Mouse (Mus musculus): ENCODE measurements at regions not wholly inside any gene's neighbourhood (a gene's known extent, or its start where the extent isn't known, plus 50 kb on each side); places are given as distances from the start of the nearest gene placed in this dataset.
A peak's percentile ranks its signal among the peaks of the same experiment; 100 is the strongest.

DNA sequence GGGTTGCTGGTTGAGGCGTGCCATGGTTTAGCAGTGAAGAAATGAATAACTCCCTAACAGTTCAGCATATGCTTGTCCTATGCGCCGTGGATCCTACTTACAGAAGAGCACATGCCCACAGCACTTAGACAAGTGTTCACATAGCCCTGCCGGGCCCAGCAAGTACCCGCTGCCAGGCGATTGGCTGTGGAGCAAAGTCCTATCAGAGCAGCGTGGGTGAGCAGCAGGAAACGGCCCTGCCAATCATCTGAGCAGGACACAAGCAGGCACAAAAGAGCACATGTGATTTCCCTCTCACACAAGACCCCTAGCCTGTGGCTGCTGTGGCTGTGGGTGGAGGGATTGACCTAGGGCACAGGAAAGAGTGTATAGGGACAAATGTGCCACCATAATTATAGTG is 243.7 kb upstream of the Dio3 start:
- no peak overlapping the region for H3K27ac ChIP-seq (replicated peaks)
- no peaks in the 10 kb centered on the region for H3K4me1 ChIP-seq (replicated peaks; ENCODE audit: control insufficient read depth, insufficient read depth)
- ATAC-seq (ENCODE audit: low FRiP score, low TSS enrichment) (no peak), DNase-seq (ENCODE audit: low spot score) (no peak)
- H3K9ac ChIP-seq (ENCODE audit: low read length), result no peak overlapping the region
- H3K4me2 ChIP-seq (replicated peaks; ENCODE audit: low read depth), result no peak overlapping the region
- WGBS, result 83% methylated on average over 8 of the region's 8 CpGs
- H3K27me3 ChIP-seq (ENCODE audit: control insufficient read depth, insufficient read depth, low read length), result no peaks in the 10 kb centered on the region
- H3K4me3 ChIP-seq (ENCODE audit: low read depth, low read length), result no peak overlapping the region
- no peaks in the 10 kb centered on the region for H3K9me3 ChIP-seq (ENCODE audit: control insufficient read depth, low read length)
- TF ChIP-seq EP300 (optimal IDR thresholded peaks at IDR 0.05), result no peak
- TF ChIP-seq CTCF (IDR thresholded peaks at IDR 0.05; ENCODE audit: low read depth), result no peak
- H3K36me3 ChIP-seq (ENCODE audit: control insufficient read depth, insufficient read depth, low read length), result no peaks in the 10 kb centered on the region

- Histone ChIP-seq H3K4me1 (replicated peaks; ENCODE audit: control insufficient read depth, insufficient read depth) (no peaks in the 10 kb centered on the region), H3K27ac (replicated peaks) (no peak overlapping the region), H3K9me3 (ENCODE audit: control insufficient read depth, low read length) (no peaks in the 10 kb centered on the region), H3K36me3 (ENCODE audit: control insufficient read depth, insufficient read depth, low read length) (no peaks in the 10 kb centered on the region), H3K9ac (ENCODE audit: low read length) (no peak overlapping the region), H3K4me3 (ENCODE audit: low read depth, low read length) (no peak overlapping the region), H3K27me3 (ENCODE audit: control insufficient read depth, insufficient read depth, low read length) (no peaks in the 10 kb centered on the region), H3K4me2 (replicated peaks; ENCODE audit: low read depth) (no peak overlapping the region)
- 60% methylated on average over 15 of the region's 15 CpGs for WGBS
- ATAC-seq (ENCODE audit: low FRiP score, low TSS enrichment) (no peak), DNase-seq (ENCODE audit: low spot score) (no peak)
- TF ChIP-seq EP300 (optimal IDR thresholded peaks at IDR 0.05) (no peak), CTCF (IDR thresholded peaks at IDR 0.05; ENCODE audit: low read depth) (no peak)
Measured at GRCm38 (mm10) chr12:110040682-110041081, 238.2 kb upstream of the Dio3 start.

DNA sequence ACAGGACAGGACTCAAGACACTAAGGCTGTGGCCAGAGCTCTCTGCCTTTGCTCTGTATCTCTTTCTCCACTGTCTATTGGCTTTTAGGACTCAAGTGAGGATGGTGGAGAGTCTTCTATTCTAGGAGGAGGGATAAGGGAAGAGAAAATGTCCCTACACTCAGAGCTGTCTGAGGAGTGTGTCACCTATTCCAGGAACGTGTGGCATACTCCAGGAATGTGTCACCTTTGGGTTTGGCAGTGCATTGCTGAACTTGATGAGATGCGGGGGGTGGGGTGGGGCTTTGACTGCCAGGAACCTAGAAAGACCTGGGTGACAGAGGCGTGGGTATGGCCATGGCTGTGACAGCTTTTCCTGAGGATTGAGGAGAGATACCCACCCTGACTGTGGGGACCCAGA is 237.1 kb upstream of the Dio3 start:
- no peak for DNase-seq (ENCODE audit: low spot score)
- 51% methylated on average over 3 of the region's 3 CpGs for WGBS
- H3K4me3 ChIP-seq (ENCODE audit: low read depth, low read length), result no peak overlapping the region
- no peak for ATAC-seq (ENCODE audit: low FRiP score, low TSS enrichment)
- H3K4me1 ChIP-seq (replicated peaks; ENCODE audit: control insufficient read depth, insufficient read depth), result no peaks in the 10 kb centered on the region
- no peak overlapping the region for H3K9ac ChIP-seq (ENCODE audit: low read length)
- no peaks in the 10 kb centered on the region for H3K9me3 ChIP-seq (ENCODE audit: control insufficient read depth, low read length)
- no peak for TF ChIP-seq CTCF (IDR thresholded peaks at IDR 0.05; ENCODE audit: low read depth)
- no peak for TF ChIP-seq EP300 (optimal IDR thresholded peaks at IDR 0.05)
- H3K4me2 ChIP-seq (replicated peaks; ENCODE audit: low read depth), result no peak overlapping the region
- H3K27ac ChIP-seq (replicated peaks), result no peak overlapping the region
- H3K27me3 ChIP-seq (ENCODE audit: control insufficient read depth, insufficient read depth, low read length), result no peaks in the 10 kb centered on the region
- H3K36me3 ChIP-seq (ENCODE audit: control insufficient read depth, insufficient read depth, low read length), result no peaks in the 10 kb centered on the region

DNA sequence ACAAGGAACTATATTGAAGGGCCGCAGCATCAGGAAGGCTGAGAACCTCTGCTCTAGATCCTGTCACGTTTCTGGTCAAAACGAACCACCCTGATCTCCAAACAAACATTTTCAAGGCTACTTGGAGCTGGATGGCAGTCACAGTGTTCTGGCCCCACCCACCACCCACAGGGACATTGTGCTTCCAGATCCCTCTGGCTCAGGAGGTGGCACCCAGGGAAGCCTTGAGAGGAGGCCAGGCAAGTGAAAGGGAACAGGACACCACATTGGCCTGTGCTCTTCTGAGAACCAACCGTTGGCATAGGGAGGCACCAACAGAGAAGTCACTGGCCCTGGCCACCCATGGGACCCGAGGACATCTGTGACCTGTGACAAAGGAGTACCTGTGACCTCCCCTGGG is 234.6 kb upstream of the Dio3 start:
- H3K4me2 ChIP-seq (replicated peaks; ENCODE audit: low read depth), result no peak overlapping the region
- no peaks in the 10 kb centered on the region for H3K4me1 ChIP-seq (replicated peaks; ENCODE audit: control insufficient read depth, insufficient read depth)
- H3K27ac ChIP-seq (replicated peaks), result no peak overlapping the region
- H3K27me3 ChIP-seq (ENCODE audit: control insufficient read depth, insufficient read depth, low read length), result no peaks in the 10 kb centered on the region
- 63% methylated on average over 5 of the region's 5 CpGs for WGBS
- TF ChIP-seq CTCF (IDR thresholded peaks at IDR 0.05; ENCODE audit: low read depth) (no peak), EP300 (optimal IDR thresholded peaks at IDR 0.05) (no peak)
- no peaks in the 10 kb centered on the region for H3K9me3 ChIP-seq (ENCODE audit: control insufficient read depth, low read length)
- DNase-seq (ENCODE audit: low spot score) (no peak), ATAC-seq (ENCODE audit: low FRiP score, low TSS enrichment) (peak; percentile 30; the same call in 1 of the 2 replicates)
- no peaks in the 10 kb centered on the region for H3K36me3 ChIP-seq (ENCODE audit: control insufficient read depth, insufficient read depth, low read length)
- H3K9ac ChIP-seq (ENCODE audit: low read length), result no peak overlapping the region
- no peak overlapping the region for H3K4me3 ChIP-seq (ENCODE audit: low read depth, low read length)

DNA sequence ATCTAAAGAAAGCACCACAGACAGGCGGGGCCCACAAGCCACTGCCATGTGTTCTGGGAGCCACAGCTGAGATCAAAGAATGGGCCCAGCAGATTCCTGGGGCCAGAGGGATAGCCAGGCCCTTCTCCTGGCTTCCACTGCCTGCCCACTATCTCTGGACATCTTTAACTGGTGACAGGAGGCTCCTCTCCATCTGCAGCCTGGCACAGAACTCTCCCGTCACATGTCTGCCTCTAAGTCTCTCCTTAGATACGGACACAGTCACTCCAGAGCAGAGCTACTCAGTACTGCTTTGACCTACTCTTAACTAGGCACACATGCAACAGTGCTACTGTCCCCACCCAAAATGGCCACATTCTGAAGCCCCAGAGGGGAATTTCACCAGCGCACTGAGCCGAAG is 234.1 kb upstream of the Dio3 start:
- WGBS, result 87% methylated on average over 5 of the region's 5 CpGs
- no peak for ATAC-seq (ENCODE audit: low FRiP score, low TSS enrichment)
- H3K4me3 ChIP-seq (ENCODE audit: low read depth, low read length), result no peak overlapping the region
- no peak for DNase-seq (ENCODE audit: low spot score)
- no peak overlapping the region for H3K4me2 ChIP-seq (replicated peaks; ENCODE audit: low read depth)
- TF ChIP-seq CTCF (IDR thresholded peaks at IDR 0.05; ENCODE audit: low read depth) (no peak), EP300 (optimal IDR thresholded peaks at IDR 0.05) (no peak)
- H3K36me3 ChIP-seq (ENCODE audit: control insufficient read depth, insufficient read depth, low read length), result no peaks in the 10 kb centered on the region
- no peaks in the 10 kb centered on the region for H3K4me1 ChIP-seq (replicated peaks; ENCODE audit: control insufficient read depth, insufficient read depth)
- H3K27ac ChIP-seq (replicated peaks), result no peak overlapping the region
- H3K27me3 ChIP-seq (ENCODE audit: control insufficient read depth, insufficient read depth, low read length), result no peaks in the 10 kb centered on the region
- H3K9me3 ChIP-seq (ENCODE audit: control insufficient read depth, low read length), result no peaks in the 10 kb centered on the region
- H3K9ac ChIP-seq (ENCODE audit: low read length), result no peak overlapping the region

DNA sequence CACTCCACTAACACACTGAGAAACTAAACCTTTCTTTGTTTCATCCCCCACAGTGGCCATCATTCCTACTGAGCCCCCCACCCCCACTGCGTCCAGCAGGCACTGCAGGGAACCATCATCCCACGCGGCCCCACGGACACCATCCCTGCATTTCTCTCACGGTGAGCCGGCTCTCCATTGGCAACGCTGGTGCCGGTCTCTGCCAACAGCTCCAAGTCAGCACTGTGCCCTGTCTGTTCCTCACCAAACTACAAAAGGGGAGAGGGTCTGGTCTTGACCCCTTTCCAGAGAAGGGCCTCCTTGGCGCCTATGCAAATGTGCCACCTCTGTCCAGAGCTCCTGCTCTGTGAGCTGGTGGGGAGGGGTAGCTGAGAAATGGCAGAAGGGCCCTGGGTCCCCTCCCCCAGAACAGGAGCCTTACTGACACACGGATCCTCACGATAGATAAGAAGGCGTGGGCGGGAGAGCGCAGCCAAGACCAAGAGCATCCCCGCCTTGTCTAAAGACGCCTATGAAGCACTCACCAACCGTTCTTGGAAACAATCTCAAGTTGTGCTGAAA is 233.0 kb upstream of the Dio3 start:
- H3K27me3 ChIP-seq (ENCODE audit: control insufficient read depth, insufficient read depth, low read length), result no peaks in the 10 kb centered on the region
- no peaks in the 10 kb centered on the region for H3K9me3 ChIP-seq (ENCODE audit: control insufficient read depth, low read length)
- no peak for ATAC-seq (ENCODE audit: low FRiP score, low TSS enrichment)
- TF ChIP-seq EP300 (optimal IDR thresholded peaks at IDR 0.05), result no peak
- no peak for TF ChIP-seq CTCF (IDR thresholded peaks at IDR 0.05; ENCODE audit: low read depth)
- DNase-seq (ENCODE audit: low spot score), result no peak
- H3K4me1 ChIP-seq (replicated peaks; ENCODE audit: control insufficient read depth, insufficient read depth), result no peaks in the 10 kb centered on the region
- WGBS, result 79% methylated on average over 17 of the region's 17 CpGs
- no peak overlapping the region for H3K9ac ChIP-seq (ENCODE audit: low read length)
- no peak overlapping the region for H3K4me2 ChIP-seq (replicated peaks; ENCODE audit: low read depth)
- H3K36me3 ChIP-seq (ENCODE audit: control insufficient read depth, insufficient read depth, low read length), result no peaks in the 10 kb centered on the region
- no peak overlapping the region for H3K4me3 ChIP-seq (ENCODE audit: low read depth, low read length)
- H3K27ac ChIP-seq (replicated peaks), result no peak overlapping the region

All from stomach, postnatal 0 days (tissue).